Mouse (Mus musculus) G1E (cell line): ENCODE results near the gene Chrm1.

ENCODE experiments used
- CTCF ChIP-seq: IDR thresholded peaks from 2 replicates; pipeline ENCODE4 v1.5.1; 2012; ENCODE audit warnings: low read depth, low read length, inconsistent platforms, mixed read lengths
- GATA1 ChIP-seq: IDR thresholded peaks from 2 replicates; pipeline ENCODE4 v1.6.1; 2012; ENCODE audit warnings: borderline replicate concordance, low read length, inconsistent platforms, mixed read lengths
- GATA2 ChIP-seq: IDR thresholded peaks from 2 replicates; pipeline ENCODE4 v1.6.1; 2012; ENCODE audit warnings: low read depth, low read length, inconsistent platforms, borderline replicate concordance

- no peak for TF ChIP-seq CTCF
- TF ChIP-seq GATA2: no peak
- TF ChIP-seq GATA1: no peak
Measured at GRCm38 (mm10) chr19:8722907-8723573, 59.5 kb downstream of the Chrm1 start, which contains the start of gene Slc3a2.
